Mouse (Mus musculus) bone marrow, adult 2 months (tissue): ENCODE measurements around the gene Tpo. TPM values are rescaled to one million over a fixed set of nuclear protein-coding genes. Genes with fewer than 3 reads are reported as not detected.

Experiments
- H3K27ac ChIP-seq: fragments of 200-500 bp; 2 replicates; pipeline ENCODE4 v1.5.1; 2012; ENCODE audit warnings: low read depth, mild to moderate bottlenecking, control low read depth, inconsistent platforms, low read length; ENCODE audit not compliant: control insufficient read depth, poor library complexity, insufficient read depth
- H3K4me1 ChIP-seq: fragments of 200-500 bp; 2 replicates; pipeline ENCODE4 v1.6.1; 2011; ENCODE audit warnings: low read length; ENCODE audit not compliant: control insufficient read depth, insufficient read depth
- H3K4me3 ChIP-seq: fragments of 200-500 bp; replicated peaks from 2 replicates; pipeline ENCODE3; 2011; ENCODE audit warnings: mild to moderate bottlenecking, low read depth, low read length, control low read depth; ENCODE audit not compliant: control insufficient read depth
- CTCF ChIP-seq: fragments of 200-500 bp; IDR thresholded peaks from 2 replicates; pipeline ENCODE4 v1.5.1; 2011; ENCODE audit warnings: low read length, control low read depth; ENCODE audit not compliant: control insufficient read depth, insufficient read depth
- POLR2A ChIP-seq: fragments of 200-500 bp; IDR thresholded peaks from 2 replicates; pipeline ENCODE4 v1.6.1; 2011; ENCODE audit warnings: low read depth, mild to moderate bottlenecking, control low read depth, low read length, borderline replicate concordance; ENCODE audit not compliant: control insufficient read depth
- WGBS: fragments of 180-500 bp; shearing (Covaris S2); methylation state at CpG from one replicate; pipeline ENCODE4 v1.1.7; 2018; 5-methylcytosine and 5-hydroxymethylcytosine counted together
- polyA plus RNA-seq: library from polyadenylated mRNA; stranded (reverse); fragments of >200 nt; gene quantifications from 2 replicates; pipeline ENCODE4 v1.2.4, GENCODE M21; 2011; ENCODE audit warnings: low replicate concordance; ENCODE audit not compliant: missing spikeins, insufficient read depth, insufficient read length

Tpo gene
- polyA plus RNA-seq, 1 experiment, result not detected

- WGBS, result 73% methylated on average over 14 of the region's 14 CpGs
- H3K4me3 ChIP-seq, result no peak overlapping the region
- H3K27ac ChIP-seq, result no peak overlapping the region
- no peak for TF ChIP-seq POLR2A
- TF ChIP-seq CTCF, result no peak
- H3K4me1 ChIP-seq, result no peaks in the 10 kb centered on the region
These were observed 22.5 kb downstream of the Tpo start for GRCm38 (mm10) chr12:30109646-30110605.

- 38% methylated on average over 29 of the region's 29 CpGs for WGBS
- TF ChIP-seq POLR2A (no peak), CTCF (no peak)
- no peak overlapping the region for H3K27ac ChIP-seq
- no peak overlapping the region for H3K4me3 ChIP-seq
- H3K4me1 ChIP-seq, result no peaks in the 10 kb centered on the region
These were observed 29.4 kb downstream of the Tpo start for GRCm38 (mm10) chr12:30102891-30103565.

GRCm38 (mm10) chr12:30092081-30092480 is 40.3 kb downstream of the Tpo start:
- H3K4me1 ChIP-seq, result no peaks in the 10 kb centered on the region
- H3K4me3 ChIP-seq, result no peak overlapping the region
- no peak overlapping the region for H3K27ac ChIP-seq
- TF ChIP-seq POLR2A (no peak), CTCF (no peak)
- 77% methylated on average over 5 of the region's 5 CpGs for WGBS

DNA sequence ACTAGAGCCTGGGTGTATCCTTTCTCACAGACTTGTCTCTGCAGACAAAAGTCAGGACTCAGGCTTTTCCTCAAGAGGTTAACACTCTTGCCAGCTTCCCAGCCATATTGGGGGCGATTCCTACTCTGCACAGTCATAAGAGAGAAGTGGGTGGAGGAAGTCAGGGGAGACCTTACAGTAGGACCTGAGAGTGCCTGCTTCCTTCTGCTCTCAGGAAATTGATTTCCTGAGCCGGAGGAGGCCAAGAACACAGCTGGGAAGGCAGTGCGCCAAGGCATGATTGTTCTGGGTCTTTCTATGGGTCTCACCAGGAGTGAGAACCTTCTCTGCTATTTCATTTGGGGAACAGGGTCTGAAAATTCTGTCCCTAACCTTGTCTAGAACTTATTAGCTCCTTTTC is 48.5 kb downstream of the Tpo start:
- H3K4me3 ChIP-seq, result no peak overlapping the region
- H3K27ac ChIP-seq, result no peak overlapping the region
- 14% methylated on average over 3 of the region's 3 CpGs for WGBS
- no peaks in the 10 kb centered on the region for H3K4me1 ChIP-seq
- TF ChIP-seq POLR2A, result no peak
- no peak for TF ChIP-seq CTCF

DNA sequence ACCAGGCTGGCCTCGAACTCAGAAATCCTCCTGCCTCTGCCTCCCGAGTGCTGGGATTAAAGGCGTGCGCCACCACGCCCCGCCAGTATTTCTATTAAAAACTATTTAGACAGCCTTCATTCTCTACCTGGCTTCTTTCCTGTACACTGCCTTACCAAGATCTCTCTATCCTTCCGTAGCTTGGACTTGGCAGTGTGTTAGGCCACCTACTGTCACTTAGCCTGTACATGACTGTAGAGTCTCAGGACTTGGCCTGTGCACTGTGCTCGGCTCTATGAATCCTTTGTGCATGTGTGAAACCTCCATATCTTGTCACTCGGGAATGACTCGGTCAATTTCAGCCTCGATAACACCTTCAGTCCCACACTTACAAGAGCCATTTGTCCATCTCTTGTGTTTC is 55.4 kb downstream of the Tpo start:
- Histone ChIP-seq H3K27ac (no peak overlapping the region), H3K4me1 (no peaks in the 10 kb centered on the region), H3K4me3 (no peak overlapping the region)
- TF ChIP-seq CTCF, result no peak
- no peak for TF ChIP-seq POLR2A
- WGBS, result 84% methylated on average over 11 of the region's 11 CpGs

DNA sequence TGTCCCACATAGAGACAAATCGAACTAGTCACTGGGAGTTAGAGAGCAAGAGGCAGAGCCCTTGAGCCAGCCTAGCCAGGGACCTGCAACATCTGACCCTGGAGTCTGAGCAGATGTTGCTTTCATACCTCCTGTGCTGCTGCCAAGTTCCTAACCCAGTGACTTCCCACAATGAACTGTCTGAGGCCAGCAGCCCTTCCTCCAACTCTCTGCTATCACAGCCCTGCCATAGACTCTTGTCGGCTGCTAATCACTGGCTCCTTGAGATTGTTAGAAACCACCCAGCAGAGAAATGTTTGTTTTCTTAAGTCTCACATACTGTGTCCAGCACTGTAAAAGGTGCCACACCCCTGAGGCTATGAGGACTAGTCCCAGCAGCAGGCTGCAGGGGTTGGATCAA is 56.1 kb downstream of the Tpo start:
- Histone ChIP-seq H3K27ac (no peak overlapping the region), H3K4me1 (no peaks in the 10 kb centered on the region), H3K4me3 (no peak overlapping the region)
- WGBS, result 54% methylated on average over 2 of the region's 2 CpGs
- TF ChIP-seq CTCF (no peak), POLR2A (no peak)

DNA sequence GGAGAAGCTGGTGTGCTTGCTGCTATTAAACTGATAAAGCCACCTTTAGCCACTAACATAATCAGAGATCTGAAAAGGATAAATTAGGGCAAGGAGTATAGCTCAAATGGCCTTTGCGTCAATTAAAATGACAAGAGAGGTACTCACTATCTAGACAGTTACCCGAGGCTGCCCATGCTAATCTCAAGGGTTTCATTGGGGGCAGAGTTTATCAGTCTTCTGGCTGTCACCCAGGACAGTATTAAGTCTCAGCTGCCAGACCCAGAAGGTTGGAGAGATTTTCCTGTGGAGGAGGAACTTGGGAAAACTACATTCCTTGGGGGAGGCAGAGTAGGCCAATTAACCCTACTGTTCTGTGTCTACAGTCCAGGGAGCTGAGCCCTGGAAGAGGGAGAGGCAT is 63.1 kb downstream of the Tpo start:
- H3K27ac ChIP-seq, result no peak overlapping the region
- TF ChIP-seq CTCF (no peak), POLR2A (no peak)
- H3K4me3 ChIP-seq, result no peak overlapping the region
- no peaks in the 10 kb centered on the region for H3K4me1 ChIP-seq
- WGBS, result 68% methylated on average over 2 of the region's 2 CpGs

- Histone ChIP-seq H3K27ac (no peak overlapping the region), H3K4me1 (no peaks in the 10 kb centered on the region), H3K4me3 (no peak overlapping the region)
- TF ChIP-seq POLR2A (no peak), CTCF (no peak)
- WGBS, result 78% methylated on average over 2 of the region's 2 CpGs
These were observed 64.6 kb downstream of the Tpo start for GRCm38 (mm10) chr12:30067806-30068205.
